Mouse (Mus musculus): ENCODE data around the gene Fancc.

- no peak for TF ChIP-seq POLR2A (IDR thresholded peaks at IDR 0.05; ENCODE audit: borderline replicate concordance, insufficient read depth, low read length)
- no peak for TF ChIP-seq CTCF (IDR thresholded peaks at IDR 0.05; ENCODE audit: borderline replicate concordance, insufficient read depth, low read depth, low read length)
Observed at GRCm38 (mm10) chr13:63293647-63294046, 203.4 kb downstream of the Fancc start.
